Mouse (Mus musculus) stomach, postnatal 0 days (tissue): ENCODE measurements around the gene Zfp990. TPM values are rescaled to one million over a fixed set of nuclear protein-coding genes. Genes with fewer than 3 reads are reported as not detected.
A peak's percentile ranks its signal among the peaks of the same experiment; 100 is the strongest.
"Not testable (repeated sequence)": the region's sequence is repeated elsewhere in the genome, so short reads cannot be mapped to it uniquely, and the experiment has no call there.

Experiments used
- ATAC-seq: fragments of 200-750 bp; cut with Nextera tagmentation; 2 replicates; pipeline ENCODE4 v1.8.0; 2017; ENCODE audit not compliant: low FRiP score, low TSS enrichment
- DNase-seq: peaks from one replicate; pipeline ENCODE4 v3.0.0-alpha.2; 2016; ENCODE audit warnings: low spot score
- H3K27ac ChIP-seq: fragments of 300-500 bp; sonication (generic); replicated peaks from 2 replicates; pipeline ENCODE4 v1.5.1; 2014; ENCODE audit warnings: mild to moderate bottlenecking, control low read depth
- H3K27me3 ChIP-seq: fragments of 300-500 bp; sonication (generic); 2 replicates; pipeline ENCODE4 v1.6.1; 2014; ENCODE audit warnings: low read length; ENCODE audit not compliant: control insufficient read depth, insufficient read depth
- H3K36me3 ChIP-seq: fragments of 300-500 bp; sonication (generic); 2 replicates; pipeline ENCODE4 v1.6.1; 2014; ENCODE audit warnings: low read length, mixed read lengths; ENCODE audit not compliant: control insufficient read depth, insufficient read depth
- H3K4me1 ChIP-seq: fragments of 300-500 bp; sonication (generic); replicated peaks from 2 replicates; pipeline ENCODE4 v1.6.1; 2014; ENCODE audit warnings: antibody characterized with exemption; ENCODE audit not compliant: control insufficient read depth, insufficient read depth
- H3K4me2 ChIP-seq: fragments of 300-500 bp; sonication (generic); replicated peaks from 2 replicates; pipeline ENCODE4 v1.6.1; 2014; ENCODE audit warnings: low read depth, mild to moderate bottlenecking, control low read depth, moderate library complexity
- H3K4me3 ChIP-seq: fragments of 300-500 bp; sonication (generic); 2 replicates; pipeline ENCODE4 v1.5.1; 2014; ENCODE audit warnings: low read depth, low read length, control low read depth
- H3K9ac ChIP-seq: fragments of 300-500 bp; sonication (generic); 2 replicates; pipeline ENCODE4 v1.6.1; 2014; ENCODE audit warnings: mild to moderate bottlenecking, low read length, control low read depth, mixed read lengths
- H3K9me3 ChIP-seq: fragments of 300-500 bp; sonication (generic); 2 replicates; pipeline ENCODE4 v1.6.1; 2016; ENCODE audit warnings: low read length; ENCODE audit not compliant: control insufficient read depth
- CTCF ChIP-seq: IDR thresholded peaks from 2 replicates; pipeline ENCODE4 v1.5.1; 2016; ENCODE audit warnings: antibody characterized with exemption, low read depth, mild to moderate bottlenecking, moderate library complexity
- EP300 ChIP-seq: optimal IDR thresholded peaks from 2 replicates; pipeline ENCODE3; 2016; ENCODE audit warnings: antibody characterized with exemption
- WGBS: fragments of 180-500 bp; shearing (Covaris S2); extraction: QIAGEN DNeasy Blood & Tissue Kit; methylation state at CpG from one replicate; pipeline ENCODE4 v1.1.7; 2014; 5-methylcytosine and 5-hydroxymethylcytosine counted together
- polyA plus RNA-seq: library from polyadenylated mRNA; unstranded; fragments of >200 nt; fragmentation: Nextera tagmentation; extraction: Ambion mirVana; gene quantifications from 2 replicates; pipeline ENCODE4 v1.2.1, GENCODE M21; 2015

The Zfp990 gene
- polyA plus RNA-seq: not detected in 2 replicates

DNA sequence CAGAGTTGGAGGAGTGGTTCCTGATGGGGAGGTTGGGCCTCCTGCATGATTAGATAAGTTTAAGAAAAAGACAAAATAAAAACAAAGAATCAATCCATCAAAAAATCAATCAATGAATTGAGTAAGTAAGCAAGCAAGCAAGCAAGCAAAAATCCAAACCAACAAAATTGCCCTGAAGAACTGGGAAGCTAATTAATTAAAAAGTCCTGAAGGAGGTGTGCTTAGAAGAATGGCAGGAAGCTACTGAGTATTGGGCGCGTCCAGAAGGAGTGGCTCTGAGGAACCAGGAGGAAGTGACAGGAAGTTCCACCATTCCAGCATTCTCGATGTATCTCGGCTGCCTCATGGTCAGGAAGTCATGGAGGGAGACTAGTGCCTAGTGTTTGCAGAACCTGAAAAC, at the start of gene Zfp990:
Gene Zfp990, plus strand, starts transcription at position 301 of the 400 bp plus-strand sequence.
- not testable (repeated sequence) for ATAC-seq, H3K4me3 ChIP-seq, H3K27me3 ChIP-seq, H3K27ac ChIP-seq, H3K4me1 ChIP-seq, H3K9ac ChIP-seq, H3K9me3 ChIP-seq, H3K4me2 ChIP-seq, DNase-seq, H3K36me3 ChIP-seq
- WGBS: 79% methylated on average over 4 of the region's 4 CpGs

GRCm38 (mm10) chr4:145463553-145464253, 46.9 kb upstream of the Zfp990 start:
- Histone ChIP-seq H3K4me2 (peak overlapping the region; percentile 50), H3K4me3 (peak overlapping the region; percentile 31)
- peak; percentile 22 for DNase-seq
- H3K9me3 ChIP-seq, H3K27me3 ChIP-seq, H3K4me1 ChIP-seq, H3K27ac ChIP-seq, H3K36me3 ChIP-seq, H3K9ac ChIP-seq: not testable (repeated sequence)
- peak; percentile 45; the same call in 1 of the 2 replicates for ATAC-seq
- WGBS: 20% methylated on average over 64 of the region's 68 CpGs

- DNase-seq (no peak), ATAC-seq (no peak)
- H3K9ac ChIP-seq: no peak overlapping the region
- H3K4me3 ChIP-seq: no peak overlapping the region
- no peaks in the 10 kb centered on the region for H3K4me1 ChIP-seq
- no peaks in the 10 kb centered on the region for H3K36me3 ChIP-seq
- 80% methylated on average over 3 of the region's 3 CpGs for WGBS
- peak; percentile 24; the same call in 1 of the 2 replicates for TF ChIP-seq CTCF
- TF ChIP-seq EP300: no peak
- H3K27ac ChIP-seq: no peak overlapping the region
- H3K4me2 ChIP-seq: no peak overlapping the region
- no peaks in the 10 kb centered on the region for H3K9me3 ChIP-seq
- no peaks in the 10 kb centered on the region for H3K27me3 ChIP-seq
Observed at GRCm38 (mm10) chr4:145478128-145478527, 32.4 kb upstream of the Zfp990 start.

GRCm38 (mm10) chr4:145480699-145481098, 29.9 kb upstream of the Zfp990 start:
- 89% methylated on average over 8 of the region's 8 CpGs for WGBS
- H3K9ac ChIP-seq, DNase-seq, H3K4me3 ChIP-seq, H3K4me1 ChIP-seq, H3K4me2 ChIP-seq, H3K9me3 ChIP-seq, H3K36me3 ChIP-seq, H3K27ac ChIP-seq, H3K27me3 ChIP-seq, ATAC-seq: not testable (repeated sequence)

DNA sequence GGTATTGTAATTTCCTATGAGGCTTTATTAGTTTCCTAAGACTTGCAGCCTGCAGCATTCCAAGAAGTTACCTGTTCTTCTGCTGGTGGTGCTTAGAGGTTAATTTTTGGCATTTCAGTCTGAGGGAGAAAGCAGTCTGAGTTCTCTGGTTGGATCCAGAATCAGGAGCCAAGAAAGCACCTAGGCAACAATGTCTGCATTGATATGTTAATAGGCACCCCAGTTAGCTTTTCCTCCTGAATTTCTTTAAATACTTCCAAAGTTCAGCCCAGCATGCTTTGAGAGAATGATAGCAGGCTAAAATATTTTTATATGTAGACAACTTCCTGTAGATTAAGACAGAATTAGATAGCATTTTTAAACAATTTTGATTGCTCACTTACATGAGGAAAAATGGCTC, 21.2 kb upstream of the Zfp990 start:
- no peak for ATAC-seq
- Histone ChIP-seq H3K27ac (no peak overlapping the region), H3K4me1 (no peaks in the 10 kb centered on the region), H3K4me2 (no peak overlapping the region), H3K27me3 (no peaks in the 10 kb centered on the region), H3K9ac (no peak overlapping the region), H3K36me3 (no peaks in the 10 kb centered on the region), H3K4me3 (no peak overlapping the region), H3K9me3 (no peaks in the 10 kb centered on the region)
- no peak for DNase-seq
- TF ChIP-seq CTCF: no peak
- TF ChIP-seq EP300: no peak

DNA sequence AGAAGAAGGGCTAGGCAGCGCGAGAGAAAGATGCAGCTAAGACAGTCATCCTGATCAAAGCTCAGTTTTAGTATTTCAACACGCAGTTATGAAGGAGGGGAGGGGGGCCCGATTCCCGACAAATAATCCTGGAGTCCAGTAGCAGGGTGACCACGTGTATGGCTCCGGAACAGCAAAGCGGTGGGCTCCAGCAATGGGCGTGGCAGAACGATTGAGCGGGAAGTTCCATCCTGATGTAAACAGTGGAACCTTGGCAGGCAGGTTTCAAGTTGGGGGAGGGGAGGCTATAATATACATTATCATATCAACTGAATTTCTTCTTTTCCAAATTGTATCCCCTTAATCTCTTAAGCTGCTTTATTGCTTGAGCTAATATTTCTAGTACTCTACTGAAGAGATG, 18.4 kb upstream of the Zfp990 start:
- no peaks in the 10 kb centered on the region for H3K36me3 ChIP-seq
- WGBS: 77% methylated on average over 11 of the region's 11 CpGs

GRCm38 (mm10) chr4:145493316-145493715, 17.2 kb upstream of the Zfp990 start:
- DNase-seq, H3K4me3 ChIP-seq, H3K36me3 ChIP-seq, ATAC-seq, H3K9me3 ChIP-seq, H3K27me3 ChIP-seq, H3K27ac ChIP-seq, H3K4me2 ChIP-seq, H3K9ac ChIP-seq, H3K4me1 ChIP-seq: not testable (repeated sequence)
- 71% methylated on average over 2 of the region's 2 CpGs for WGBS

More for the DNA sequence above, 18.4 kb upstream of the Zfp990 start:
- no peaks in the 10 kb centered on the region for H3K9me3 ChIP-seq
- no peaks in the 10 kb centered on the region for H3K27me3 ChIP-seq
- no peak overlapping the region for H3K9ac ChIP-seq
- DNase-seq (no peak), ATAC-seq (no peak)
- no peak overlapping the region for H3K4me3 ChIP-seq
- no peak overlapping the region for H3K4me2 ChIP-seq
- TF ChIP-seq CTCF (no peak), EP300 (no peak)
- no peaks in the 10 kb centered on the region for H3K4me1 ChIP-seq
- no peak overlapping the region for H3K27ac ChIP-seq

DNA sequence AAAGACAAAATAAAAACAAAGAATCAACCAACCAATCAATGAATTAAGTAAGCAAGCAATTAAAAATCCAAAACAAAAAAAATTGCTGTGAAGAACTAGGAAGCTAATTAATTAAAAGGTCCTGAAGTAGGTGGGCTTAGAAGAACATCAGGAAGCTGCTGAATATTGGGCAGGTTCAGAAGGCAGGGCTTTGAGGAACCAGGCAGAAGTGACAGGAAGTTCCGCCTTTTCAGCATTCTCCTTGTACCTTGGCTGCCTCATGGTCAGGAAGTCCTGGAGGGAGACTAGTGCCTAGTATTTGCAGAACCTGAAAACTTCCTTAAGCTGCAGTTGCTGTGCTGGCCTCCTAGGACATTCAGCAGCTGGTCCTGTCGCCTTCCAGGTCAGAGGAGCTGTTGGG, 4.1 kb downstream of the Zfp990 start:
- H3K4me1 ChIP-seq, H3K9ac ChIP-seq, H3K36me3 ChIP-seq, H3K9me3 ChIP-seq, H3K4me3 ChIP-seq, H3K27ac ChIP-seq, H3K27me3 ChIP-seq, ATAC-seq, DNase-seq, H3K4me2 ChIP-seq: not testable (repeated sequence)
- WGBS: 58% methylated on average over 1 of the region's 2 CpGs
